Mouse (Mus musculus) heart, embryonic 14.5 days (tissue): ENCODE data around the gene Ints14. TPM values are rescaled to one million over a fixed set of nuclear protein-coding genes. Genes with fewer than 3 reads are reported as not detected.

Experiments
- ATAC-seq: fragments of 200-750 bp; cut with Nextera tagmentation; 2 replicates; pipeline ENCODE4 v1.8.0; 2017; ENCODE audit warnings: low read depth, moderate TSS enrichment; ENCODE audit not compliant: insufficient number of reproducible peaks, insufficient read depth, low FRiP score
- H3K27ac ChIP-seq, 2 experiments: fragments of 200-500 bp in 1 of 2; fragments of 300-500 bp in 1 of 2; sonication (generic) in 1 of 2; replicated peaks in 1 of 2; 2 replicates each; pipeline ENCODE4 v1.5.1; 2012 to 2014; ENCODE audit warnings: low read depth in 2 of 2, low read length in 2 of 2, control low read depth in 1 of 2, mild to moderate bottlenecking in 1 of 2, mixed read lengths in 1 of 2; ENCODE audit not compliant: control insufficient read depth in 1 of 2, insufficient read depth in 1 of 2
- H3K27me3 ChIP-seq: fragments of 300-500 bp; sonication (generic); 2 replicates; pipeline ENCODE4 v1.6.1; 2014; ENCODE audit warnings: mild to moderate bottlenecking, low read length, control low read depth; ENCODE audit not compliant: control insufficient read depth, insufficient read depth
- H3K36me3 ChIP-seq: fragments of 300-500 bp; sonication (generic); 2 replicates; pipeline ENCODE4 v1.6.1; 2014; ENCODE audit warnings: mild to moderate bottlenecking, control low read depth, low read length, mixed read lengths; ENCODE audit not compliant: control insufficient read depth, insufficient read depth
- H3K4me1 ChIP-seq, 2 experiments: fragments of 200-500 bp in 1 of 2; fragments of 300-500 bp in 1 of 2; sonication (generic) in 1 of 2; 2 replicates each; pipeline ENCODE4 v1.6.1; 2012 to 2014; ENCODE audit warnings: low read length in 2 of 2, control low read depth in 1 of 2, mixed read lengths in 1 of 2; ENCODE audit not compliant: control insufficient read depth in 2 of 2, insufficient read depth in 2 of 2
- H3K4me2 ChIP-seq: fragments of 300-500 bp; sonication (generic); 2 replicates; pipeline ENCODE4 v1.6.1; 2014; ENCODE audit warnings: mild to moderate bottlenecking, low read length
- H3K4me3 ChIP-seq, 2 experiments: fragments of 200-500 bp in 1 of 2; fragments of 300-500 bp in 1 of 2; sonication (generic) in 1 of 2; 2 replicates each; pipeline ENCODE4 v1.5.1; 2012 to 2014; ENCODE audit warnings: low read length in 2 of 2, mild to moderate bottlenecking in 2 of 2, control low read depth in 1 of 2, low read depth in 1 of 2, moderate library complexity in 1 of 2; ENCODE audit not compliant: control insufficient read depth in 1 of 2, insufficient read depth in 1 of 2
- H3K9ac ChIP-seq: fragments of 300-500 bp; sonication (generic); 2 replicates; pipeline ENCODE4 v1.6.1; 2014; ENCODE audit warnings: mild to moderate bottlenecking, low read length
- H3K9me3 ChIP-seq: fragments of 300-500 bp; sonication (generic); 2 replicates; pipeline ENCODE4 v1.6.1; 2016; ENCODE audit warnings: low read length, control low read depth; ENCODE audit not compliant: control insufficient read depth
- WGBS: fragments of 180-500 bp; shearing (Covaris S2); extraction: QIAGEN DNeasy Blood & Tissue Kit; methylation state at CpG from one replicate; pipeline ENCODE4 v1.1.7; 2014; 5-methylcytosine and 5-hydroxymethylcytosine counted together
- polyA plus RNA-seq: library from polyadenylated mRNA; unstranded; fragments of >200 nt; fragmentation: Nextera tagmentation; extraction: Ambion mirVana; gene quantifications from 2 replicates; pipeline ENCODE4 v1.2.1, GENCODE M21; 2014

Gene Ints14
- polyA plus RNA-seq, 1 experiment from 2014 or later = 39.0 TPM

DNA sequence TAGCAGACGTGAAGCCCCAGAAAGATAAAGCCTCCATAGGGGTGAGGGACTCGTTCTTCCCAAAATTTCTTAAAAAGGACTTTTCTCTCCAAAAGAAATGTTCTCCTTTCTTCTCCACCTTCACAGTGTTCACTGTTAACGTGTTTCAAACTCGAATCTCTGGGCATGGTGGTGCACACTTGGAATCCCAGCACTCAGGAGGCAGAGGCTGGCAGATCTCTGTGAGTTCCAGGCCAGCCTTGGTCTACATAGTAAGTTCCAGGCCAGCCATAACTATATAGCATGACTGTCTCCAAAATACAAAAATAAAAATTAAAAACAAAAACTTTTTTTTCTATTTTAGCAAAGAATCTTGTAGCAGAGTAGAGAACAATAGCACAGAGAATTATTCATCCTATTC is 59.4 kb downstream of the Ints14 start:
- H3K27me3 ChIP-seq = no peaks in the 10 kb centered on the region
- peaks cover 7 to 33% of the 10 kb centered on the region in 2 experiments for H3K4me1 ChIP-seq
- peak overlapping the region; percentile 84 for H3K4me2 ChIP-seq
- peak overlapping the region in 1 of 2 experiments; percentile 95; a peak in 1 of 4 replicates for H3K4me3 ChIP-seq
- no peak overlapping the region for H3K27ac ChIP-seq
- no peaks in the 10 kb centered on the region for H3K9me3 ChIP-seq
- ATAC-seq = no peak
- WGBS = 50% methylated on average over 4 of the region's 4 CpGs
- no peaks in the 10 kb centered on the region for H3K36me3 ChIP-seq
- peak overlapping the region; percentile 39; the same call in 1 of the 2 replicates for H3K9ac ChIP-seq

- Histone ChIP-seq H3K27ac (peak within 1 kb of the TSS; percentile 78 to 86), H3K4me1 (peaks cover 6 to 23% of the 10 kb centered on the region in 2 experiments), H3K36me3 (no peaks in the 10 kb centered on the region), H3K27me3 (no peaks in the 10 kb centered on the region), H3K9me3 (no peaks in the 10 kb centered on the region), H3K4me2 (peak within 1 kb of the TSS; percentile 84), H3K4me3 (peak within 1 kb of the TSS; percentile 76 to 95), H3K9ac (peak within 1 kb of the TSS; percentile 91)
- WGBS = under 1% methylated on average over 80 of the region's 81 CpGs
- ATAC-seq = peak; percentile 90
Measured at GRCm38 (mm10) chr9:65020991-65021886, 60.5 kb downstream of the Ints14 start, which contains the start of gene Hacd3. Gene Hacd3 (minus strand): TSS chr9:65021693.

DNA sequence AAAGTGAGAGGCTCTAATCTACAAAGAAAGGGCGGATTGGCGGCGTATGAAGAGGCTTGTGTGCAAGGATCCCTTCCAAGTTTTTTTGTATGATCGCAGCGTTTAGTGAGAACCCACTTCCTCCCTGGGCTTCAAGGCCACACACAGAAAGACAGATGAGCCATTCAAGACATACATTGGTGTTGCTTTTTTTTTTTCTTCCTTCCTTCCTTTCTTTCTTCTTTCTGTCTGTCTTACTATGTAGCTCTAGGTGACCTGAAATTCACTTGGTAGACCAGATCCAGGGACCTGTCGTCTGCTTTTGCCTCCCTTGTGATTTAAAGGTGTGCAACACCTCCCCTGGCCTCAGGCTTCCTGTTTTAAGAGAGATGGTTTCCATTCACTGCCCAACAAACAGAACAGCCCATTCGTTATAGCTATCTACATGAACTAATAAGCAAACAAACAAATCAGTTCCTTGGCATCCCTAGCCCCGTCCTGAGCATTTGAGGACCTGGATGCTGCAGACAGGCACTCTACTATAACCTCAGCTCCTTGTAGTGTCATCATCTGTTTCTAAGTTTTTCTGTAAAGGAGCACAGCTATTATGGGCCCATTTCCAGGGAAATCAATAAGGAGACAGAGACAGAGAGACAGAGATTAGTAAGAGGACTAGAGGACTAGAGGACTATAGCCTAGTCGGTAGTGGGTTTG is 61.3 kb downstream of the Ints14 start:
- Histone ChIP-seq H3K4me2 (peak overlapping the region; percentile 84), H3K9me3 (no peaks in the 10 kb centered on the region), H3K4me1 (peaks cover 4 to 18% of the 10 kb centered on the region in 2 experiments), H3K36me3 (no peaks in the 10 kb centered on the region), H3K27ac (peak overlapping the region; percentile 78 to 86), H3K4me3 (peak overlapping the region; percentile 50 to 95), H3K9ac (peak overlapping the region; percentile 91), H3K27me3 (no peaks in the 10 kb centered on the region)
- ATAC-seq = no peak
- 23% methylated on average over 9 of the region's 9 CpGs for WGBS

- no peak for ATAC-seq
- H3K36me3 ChIP-seq = no peaks in the 10 kb centered on the region
- H3K4me2 ChIP-seq = no peak overlapping the region
- no peak overlapping the region for H3K9ac ChIP-seq
- H3K9me3 ChIP-seq = no peaks in the 10 kb centered on the region
- H3K4me3 ChIP-seq = no peak overlapping the region
- H3K27ac ChIP-seq = no peak overlapping the region; a peak in 1 of 4 replicates
- WGBS = 57% methylated on average over 4 of the region's 4 CpGs
- H3K4me1 ChIP-seq = peaks cover 4 to 18% of the 10 kb centered on the region in 2 experiments
- H3K27me3 ChIP-seq = no peaks in the 10 kb centered on the region
Measured at GRCm38 (mm10) chr9:65022580-65023135, 62.0 kb downstream of the Ints14 start.

DNA sequence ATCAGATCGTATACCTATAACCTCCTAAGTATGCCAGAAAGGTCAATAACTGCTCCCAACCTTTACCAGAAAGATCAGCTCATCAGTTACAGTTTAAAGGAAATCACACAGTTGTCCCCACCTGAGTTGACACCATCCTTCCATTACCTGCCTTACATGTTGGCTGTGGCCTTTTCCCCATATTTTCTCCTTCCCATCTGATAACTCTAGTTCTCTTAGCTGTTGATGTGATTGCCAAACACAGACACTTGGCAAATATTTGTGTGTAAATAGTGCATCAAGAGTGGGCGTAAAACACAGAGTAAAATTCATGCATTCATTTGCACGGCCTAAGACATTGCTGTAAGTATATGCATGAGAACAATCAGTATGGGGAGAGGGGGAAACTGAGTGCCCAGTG is 62.7 kb downstream of the Ints14 start:
- Histone ChIP-seq H3K9me3 (no peaks in the 10 kb centered on the region), H3K9ac (no peak overlapping the region), H3K4me3 (no peak overlapping the region), H3K27me3 (no peaks in the 10 kb centered on the region), H3K4me2 (no peak overlapping the region), H3K27ac (no peak overlapping the region), H3K4me1 (peaks cover 4 to 18% of the 10 kb centered on the region in 2 experiments), H3K36me3 (no peaks in the 10 kb centered on the region)
- 89% methylated on average over 3 of the region's 3 CpGs for WGBS
- ATAC-seq = no peak

GRCm38 (mm10) chr9:65027241-65027640 is 66.5 kb downstream of the Ints14 start:
- no peaks in the 10 kb centered on the region for H3K27me3 ChIP-seq
- H3K27ac ChIP-seq = no peak overlapping the region
- H3K4me3 ChIP-seq = no peak overlapping the region
- no peaks in the 10 kb centered on the region for H3K9me3 ChIP-seq
- WGBS = 79% methylated on average over 7 of the region's 7 CpGs
- no peak overlapping the region for H3K9ac ChIP-seq
- ATAC-seq = no peak
- no peak overlapping the region for H3K4me2 ChIP-seq
- H3K4me1 ChIP-seq = peaks cover 3 to 5% of the 10 kb centered on the region in 2 experiments; a peak in 3 of 4 replicates
- no peaks in the 10 kb centered on the region for H3K36me3 ChIP-seq

DNA sequence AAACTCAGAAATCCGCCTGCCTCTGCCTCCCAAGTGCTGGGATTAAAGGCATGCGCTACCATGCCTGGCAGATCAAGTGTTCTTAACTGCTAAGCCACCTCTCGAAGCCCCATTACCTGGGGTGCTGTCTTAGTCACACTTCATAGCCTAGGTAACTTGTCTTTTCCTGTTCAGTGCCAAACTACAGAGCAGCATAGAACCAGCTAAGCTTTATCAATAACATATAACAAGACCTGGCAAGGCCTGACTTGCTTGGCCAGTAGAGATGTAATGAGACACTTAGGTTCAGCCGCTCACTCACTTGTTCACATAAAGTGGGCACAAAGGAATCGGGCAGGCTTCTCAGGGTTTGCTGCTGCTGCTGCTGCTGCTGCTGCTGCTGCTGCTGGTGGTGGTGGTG is 67.6 kb downstream of the Ints14 start:
- WGBS = 78% methylated on average over 5 of the region's 5 CpGs
- Histone ChIP-seq H3K27ac (no peak overlapping the region), H3K9ac (no peak overlapping the region), H3K36me3 (no peaks in the 10 kb centered on the region), H3K4me3 (no peak overlapping the region), H3K4me1 (peaks cover 3 to 8% of the 10 kb centered on the region in 2 experiments; a peak in 3 of 4 replicates), H3K27me3 (no peaks in the 10 kb centered on the region), H3K4me2 (no peak overlapping the region), H3K9me3 (no peaks in the 10 kb centered on the region)
- no peak for ATAC-seq
